Mouse (Mus musculus) kidney, embryonic 15.5 days (tissue): ENCODE data around the gene Nfkbiz. TPM values are rescaled to one million over a fixed set of nuclear protein-coding genes. Genes with fewer than 3 reads are reported as not detected.
"Not testable (repeated sequence)": the region's sequence is repeated elsewhere in the genome, so short reads cannot be mapped to it uniquely, and the experiment has no call there.

ENCODE experiments used
- ATAC-seq: fragments of 200-750 bp; cut with Nextera tagmentation; replicated peaks from 2 replicates; pipeline ENCODE4 v1.8.0; 2017; ENCODE audit warnings: moderate TSS enrichment; ENCODE audit not compliant: low FRiP score
- H3K27ac ChIP-seq: fragments of 300-500 bp; sonication (generic); 2 replicates; pipeline ENCODE4 v1.5.1; 2015; ENCODE audit warnings: mild to moderate bottlenecking, inconsistent platforms
- H3K27me3 ChIP-seq: fragments of 300-500 bp; sonication (generic); 2 replicates; pipeline ENCODE4 v1.6.1; 2015; ENCODE audit warnings: inconsistent platforms
- H3K36me3 ChIP-seq: fragments of 300-500 bp; sonication (generic); 2 replicates; pipeline ENCODE4 v1.6.1; 2015; ENCODE audit warnings: inconsistent platforms
- H3K4me1 ChIP-seq: fragments of 300-500 bp; sonication (generic); 2 replicates; pipeline ENCODE4 v1.6.1; 2015; ENCODE audit warnings: inconsistent platforms
- H3K4me2 ChIP-seq: fragments of 300-500 bp; sonication (generic); 2 replicates; pipeline ENCODE4 v1.6.1; 2015; ENCODE audit warnings: moderate library complexity, mild to moderate bottlenecking, inconsistent platforms
- H3K4me3 ChIP-seq: fragments of 300-500 bp; sonication (generic); replicated peaks from 2 replicates; pipeline ENCODE4 v1.5.1; 2015; ENCODE audit warnings: mild to moderate bottlenecking, inconsistent platforms
- H3K9ac ChIP-seq: fragments of 300-500 bp; sonication (generic); 2 replicates; pipeline ENCODE4 v1.6.1; 2015; ENCODE audit warnings: mild to moderate bottlenecking, inconsistent platforms
- H3K9me3 ChIP-seq: fragments of 300-500 bp; sonication (generic); replicated peaks from 2 replicates; pipeline ENCODE4 v1.6.1; 2016; ENCODE audit warnings: inconsistent platforms
- whole genome bisulfite sequencing: fragments of 180-500 bp; shearing (Covaris S2); methylation state at CpG from one replicate; pipeline ENCODE4 v1.1.7; 2015; ENCODE audit warnings: mixed read lengths; 5-methylcytosine and 5-hydroxymethylcytosine counted together
- polyA plus RNA-seq: library from polyadenylated mRNA; unstranded; fragments of >200 nt; fragmentation: Nextera tagmentation; extraction: Ambion mirVana; gene quantifications from 2 replicates; pipeline ENCODE4 v1.2.1, GENCODE M21; 2015

Gene Nfkbiz
- polyA plus RNA-seq, result 3.8 and 4.3 TPM in 2 replicates

DNA sequence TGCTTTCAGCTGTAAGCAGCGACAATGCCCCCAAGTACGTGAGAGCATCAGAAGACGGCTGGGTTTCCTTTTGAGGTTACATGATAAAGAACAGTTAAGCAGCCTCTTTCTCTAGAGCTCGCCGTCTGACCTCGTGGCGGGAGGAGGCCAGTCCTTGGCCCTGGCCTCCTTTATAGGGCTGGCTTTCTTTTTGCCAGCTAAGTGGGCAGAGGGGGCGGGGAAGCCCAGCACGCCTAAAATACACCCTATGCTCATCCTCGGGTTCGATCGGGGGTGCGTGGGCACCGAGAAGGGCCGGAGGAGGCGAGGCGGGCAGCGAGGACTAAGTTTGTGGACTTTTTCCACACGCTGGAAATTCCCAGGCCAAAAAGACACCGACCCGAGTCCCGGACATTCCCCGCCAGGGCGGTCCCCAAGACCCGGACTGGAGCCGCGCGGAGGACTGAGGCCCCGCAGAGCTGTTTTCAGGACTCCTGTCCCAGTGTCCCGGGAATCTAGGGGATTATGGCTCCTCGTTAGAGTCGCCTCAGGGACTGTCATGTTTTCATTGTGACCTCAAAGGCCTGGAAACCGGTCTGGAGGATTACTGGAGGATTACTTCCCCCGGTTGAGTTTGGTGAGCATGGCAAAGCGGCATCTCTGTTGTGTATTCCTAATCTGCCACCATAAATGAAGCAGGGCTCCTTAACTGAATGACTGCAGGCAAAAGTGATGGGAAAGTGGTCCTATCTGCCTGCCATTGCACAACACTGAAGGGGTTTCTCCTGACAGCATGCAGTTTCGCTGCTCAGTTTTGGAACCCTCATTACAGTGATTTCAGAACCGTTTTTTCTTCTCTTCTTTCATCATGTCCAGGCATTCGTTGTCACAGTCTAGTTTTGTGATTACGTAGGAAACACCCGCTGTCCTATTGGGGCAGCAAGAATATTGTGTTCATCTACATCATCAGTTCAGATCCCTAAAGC, at the start of gene Nfkbiz:
Gene Nfkbiz, minus strand, starts transcription at position 390 of the 965 bp plus-strand sequence.
- WGBS, result under 1% methylated on average over 40 of the region's 40 CpGs
- no peaks in the 10 kb centered on the region for H3K27me3 ChIP-seq
- peak; percentile 97 for ATAC-seq
- peak within 1 kb of the TSS; percentile 91 for H3K27ac ChIP-seq
- peak within 1 kb of the TSS; percentile 59 for H3K4me3 ChIP-seq
- peak within 1 kb of the TSS; percentile 71 for H3K9ac ChIP-seq
- peak within 1 kb of the TSS; percentile 60 for H3K4me2 ChIP-seq
- H3K9me3 ChIP-seq, result no peaks in the 10 kb centered on the region
- H3K4me1 ChIP-seq, result peaks cover 10% of the 10 kb centered on the region; the same call in 1 of the 2 replicates
- H3K36me3 ChIP-seq, result peaks cover 9% of the 10 kb centered on the region; the same call in 1 of the 2 replicates

DNA sequence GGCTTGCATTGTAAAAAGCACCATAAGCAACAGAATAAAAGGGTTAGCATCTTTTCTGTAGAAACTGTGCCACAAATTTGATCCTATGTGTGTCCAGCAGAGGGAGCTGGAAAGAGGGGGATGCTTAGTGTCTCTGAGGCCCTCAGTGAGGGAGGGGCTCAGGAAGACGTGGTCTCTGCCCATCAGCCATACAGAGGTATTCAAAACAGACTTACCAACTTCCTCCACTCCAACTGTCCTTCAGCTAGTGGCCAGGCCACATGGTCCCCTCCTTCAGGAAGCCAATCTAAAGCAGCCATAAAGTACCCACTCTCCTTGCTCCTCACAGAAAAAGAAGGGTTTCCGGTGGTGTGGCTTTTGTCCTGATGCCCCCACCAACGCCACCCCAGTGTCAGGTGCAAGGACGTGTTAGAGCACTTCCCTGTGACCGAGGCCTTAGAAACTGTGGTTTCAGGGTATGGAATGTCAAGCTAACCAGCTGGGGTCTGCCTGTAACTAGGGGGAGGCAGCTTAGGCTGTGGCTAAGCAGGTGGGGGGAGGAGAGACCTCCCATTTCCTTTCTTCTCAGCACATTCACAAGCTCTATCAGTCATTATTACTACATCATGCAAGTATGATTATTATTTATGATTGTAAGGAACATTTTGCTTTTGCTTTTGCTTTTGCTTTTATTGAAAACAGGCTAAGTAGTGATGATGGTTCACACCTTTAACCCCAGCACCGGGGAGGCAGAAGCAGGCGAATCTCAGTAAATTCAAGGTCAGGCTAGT, 49.3 kb upstream of the Nfkbiz start:
- no peaks in the 10 kb centered on the region for H3K9me3 ChIP-seq
- ATAC-seq, result no peak
- H3K36me3 ChIP-seq, result peaks cover 27% of the 10 kb centered on the region; the same call in 1 of the 2 replicates
- H3K27me3 ChIP-seq, result no peaks in the 10 kb centered on the region
- H3K27ac ChIP-seq, result no peak overlapping the region
- no peak overlapping the region for H3K4me2 ChIP-seq
- 68% methylated on average over 7 of the region's 7 CpGs for WGBS
- H3K9ac ChIP-seq, result no peak overlapping the region
- no peak overlapping the region for H3K4me3 ChIP-seq
- 0 out of 2 replicates have a peak, but pooled peaks cover 3% of the 10 kb centered on the region for H3K4me1 ChIP-seq

DNA sequence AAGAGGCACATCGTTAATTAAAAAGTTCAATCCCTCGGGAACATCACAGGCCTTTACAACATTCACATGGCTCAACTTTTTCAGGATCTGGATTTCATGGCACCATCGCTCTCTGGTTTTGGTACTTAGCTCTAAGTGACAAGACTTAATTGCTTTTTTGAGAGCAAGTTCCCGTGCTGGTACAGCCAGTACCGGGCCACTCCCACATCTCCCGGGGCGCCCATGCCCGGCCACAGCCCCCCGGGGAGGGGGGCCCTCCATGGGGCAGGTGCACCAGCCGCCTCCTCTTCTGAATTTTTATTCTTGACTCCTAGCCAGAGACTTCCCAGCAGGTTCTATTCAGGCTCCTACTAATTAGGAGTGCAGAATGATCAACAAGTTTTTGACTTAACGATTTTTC, 45.5 kb upstream of the Nfkbiz start:
- 74% methylated on average over 11 of the region's 11 CpGs for WGBS
- H3K36me3 ChIP-seq, result peaks cover 21% of the 10 kb centered on the region; the same call in 1 of the 2 replicates
- ATAC-seq, result no peak
- H3K4me2 ChIP-seq, result no peak overlapping the region
- no peak overlapping the region for H3K27ac ChIP-seq
- no peak overlapping the region for H3K9ac ChIP-seq
- no peaks in the 10 kb centered on the region for H3K9me3 ChIP-seq
- H3K27me3 ChIP-seq, result no peaks in the 10 kb centered on the region
- no peak overlapping the region for H3K4me3 ChIP-seq
- no peaks in the 10 kb centered on the region for H3K4me1 ChIP-seq

DNA sequence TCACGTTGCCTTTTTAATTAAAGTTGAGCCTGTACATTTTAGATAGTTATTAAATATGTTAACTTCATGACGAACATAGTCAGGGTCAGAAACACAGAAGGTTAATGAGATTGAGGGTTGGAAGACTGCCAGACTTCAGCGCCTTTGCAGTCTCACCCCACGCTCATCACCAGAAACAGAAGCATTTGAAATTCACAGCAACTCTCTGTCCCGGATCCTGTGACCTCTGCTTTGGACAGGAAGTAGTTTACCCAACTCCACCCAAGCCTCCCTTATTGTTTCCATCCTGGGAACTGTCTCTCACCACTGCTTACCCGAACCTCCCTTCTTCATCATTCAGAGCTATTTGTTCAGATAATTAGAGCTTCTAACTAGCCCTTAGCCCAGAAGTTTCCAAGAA, 37.3 kb upstream of the Nfkbiz start:
- WGBS, result 47% methylated on average over 6 of the region's 6 CpGs
- ATAC-seq, result no peak
- Histone ChIP-seq H3K4me1 (no peaks in the 10 kb centered on the region), H3K4me2 (no peak overlapping the region), H3K27me3 (no peaks in the 10 kb centered on the region), H3K36me3 (no peaks in the 10 kb centered on the region), H3K27ac (no peak overlapping the region), H3K9ac (no peak overlapping the region), H3K9me3 (no peaks in the 10 kb centered on the region), H3K4me3 (no peak overlapping the region)

DNA sequence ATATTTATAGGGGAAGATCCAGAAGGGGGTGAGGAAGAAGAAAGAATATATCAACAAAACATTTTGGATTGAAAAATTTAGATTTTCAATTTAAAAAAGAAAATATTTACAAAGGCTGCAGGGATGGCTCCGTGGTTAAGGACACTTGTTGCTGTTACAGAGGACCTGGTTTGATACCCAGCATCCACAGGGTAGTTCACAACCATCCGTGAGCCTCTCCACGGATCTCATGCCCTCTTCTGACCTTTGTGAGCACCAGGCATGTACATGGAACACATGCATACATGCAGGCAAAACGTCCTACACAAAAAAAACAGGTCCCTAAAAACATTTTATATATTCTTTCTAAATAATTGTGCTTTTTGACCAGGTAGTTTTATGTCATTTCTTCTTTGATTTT, 25.1 kb upstream of the Nfkbiz start:
- Histone ChIP-seq H3K4me2 (no peak overlapping the region), H3K27ac (no peak overlapping the region), H3K27me3 (no peaks in the 10 kb centered on the region), H3K36me3 (peaks cover 8% of the 10 kb centered on the region; the same call in 1 of the 2 replicates), H3K4me1 (no peaks in the 10 kb centered on the region), H3K9me3 (no peaks in the 10 kb centered on the region), H3K4me3 (no peak overlapping the region), H3K9ac (no peak overlapping the region)
- ATAC-seq, result no peak
- 69% methylated on average over 4 of the region's 4 CpGs for WGBS

DNA sequence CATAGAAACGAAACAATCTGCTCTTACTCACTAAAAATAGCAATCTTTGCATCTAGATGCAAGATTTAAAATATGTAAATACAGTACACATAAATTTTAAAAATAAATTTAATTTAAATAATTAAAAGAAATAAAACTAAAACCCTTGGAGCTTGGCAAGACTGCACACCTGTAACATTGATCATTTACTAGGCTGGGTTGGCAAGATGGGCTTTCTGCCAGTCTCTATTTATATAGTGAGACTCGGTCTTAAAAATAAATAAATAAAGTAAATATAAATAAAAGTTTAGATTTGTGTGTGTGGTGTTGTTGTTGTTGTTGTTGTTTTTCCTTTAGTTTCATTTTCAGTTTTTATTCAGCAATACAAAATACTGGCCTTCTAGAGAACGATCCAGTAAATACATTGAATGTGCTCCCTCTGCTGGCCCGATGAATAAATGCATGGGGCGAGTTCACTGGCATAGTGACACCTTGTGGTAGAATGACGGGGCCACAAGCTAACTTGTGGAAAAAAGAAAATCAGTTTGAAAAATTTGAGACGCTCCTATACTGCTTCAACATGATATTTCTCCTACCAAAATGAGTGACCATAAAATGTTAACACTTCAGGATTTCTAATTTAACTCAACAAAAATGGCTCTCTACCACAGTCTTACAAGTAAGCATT, 24.6 kb upstream of the Nfkbiz start:
- 28% methylated on average over 7 of the region's 7 CpGs for WGBS
- no peak overlapping the region for H3K9ac ChIP-seq
- no peak overlapping the region for H3K4me2 ChIP-seq
- peaks cover 8% of the 10 kb centered on the region; the same call in 1 of the 2 replicates for H3K36me3 ChIP-seq
- no peaks in the 10 kb centered on the region for H3K9me3 ChIP-seq
- no peaks in the 10 kb centered on the region for H3K4me1 ChIP-seq
- H3K4me3 ChIP-seq, result no peak overlapping the region
- H3K27ac ChIP-seq, result no peak overlapping the region
- no peak for ATAC-seq
- no peaks in the 10 kb centered on the region for H3K27me3 ChIP-seq

DNA sequence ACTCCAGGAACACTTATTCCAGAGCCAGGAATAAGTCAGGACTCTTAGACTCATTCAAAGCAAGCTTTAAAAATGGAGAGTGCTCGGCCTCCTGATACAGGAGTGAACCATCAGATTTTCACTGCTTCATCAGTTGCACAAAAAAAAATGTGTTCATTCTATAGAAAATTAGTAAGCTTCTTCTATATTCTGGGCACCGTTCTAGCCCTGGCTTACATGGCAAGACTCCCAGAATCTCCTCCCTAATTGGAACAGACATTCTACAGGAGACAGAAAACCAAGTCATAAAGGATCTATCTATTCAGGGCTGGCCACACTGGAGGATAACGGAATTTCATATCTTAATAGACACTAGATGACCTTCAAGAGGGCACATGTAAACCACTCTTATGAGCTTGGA, 22.4 kb upstream of the Nfkbiz start:
- no peak overlapping the region for H3K4me3 ChIP-seq
- no peak overlapping the region for H3K9ac ChIP-seq
- no peak for ATAC-seq
- H3K4me2 ChIP-seq, result no peak overlapping the region
- 85% methylated on average over 3 of the region's 3 CpGs for WGBS
- no peak overlapping the region for H3K27ac ChIP-seq
- H3K9me3 ChIP-seq, result 0 out of 2 replicates have a peak, but pooled peaks cover 5% of the 10 kb centered on the region
- no peaks in the 10 kb centered on the region for H3K4me1 ChIP-seq
- no peaks in the 10 kb centered on the region for H3K27me3 ChIP-seq
- peaks cover 13% of the 10 kb centered on the region; the same call in 1 of the 2 replicates for H3K36me3 ChIP-seq

DNA sequence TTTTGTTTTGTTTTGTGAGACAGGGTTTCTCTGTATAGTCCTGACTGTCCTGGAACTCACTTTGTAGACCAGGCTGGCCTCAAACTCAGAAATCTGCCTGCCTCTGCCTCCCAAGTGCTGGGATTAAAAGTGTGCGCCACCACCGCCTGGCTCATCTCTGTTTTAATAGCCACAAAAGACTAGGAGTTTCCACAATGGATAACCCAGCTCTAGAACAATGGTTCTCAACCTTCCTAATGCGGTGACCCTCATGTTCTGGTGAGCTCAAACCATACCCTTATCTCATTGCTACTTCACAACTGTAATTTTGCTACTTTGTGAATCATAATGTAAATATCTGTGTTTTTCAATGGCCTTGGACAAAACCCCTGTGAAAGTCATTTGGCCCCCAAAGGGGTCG, 20.7 kb upstream of the Nfkbiz start:
- H3K27ac ChIP-seq, H3K4me3 ChIP-seq, H3K4me2 ChIP-seq, H3K4me1 ChIP-seq, H3K9me3 ChIP-seq, ATAC-seq, H3K36me3 ChIP-seq, H3K27me3 ChIP-seq, H3K9ac ChIP-seq: not testable (repeated sequence)
- 94% methylated on average over 4 of the region's 4 CpGs for WGBS

DNA sequence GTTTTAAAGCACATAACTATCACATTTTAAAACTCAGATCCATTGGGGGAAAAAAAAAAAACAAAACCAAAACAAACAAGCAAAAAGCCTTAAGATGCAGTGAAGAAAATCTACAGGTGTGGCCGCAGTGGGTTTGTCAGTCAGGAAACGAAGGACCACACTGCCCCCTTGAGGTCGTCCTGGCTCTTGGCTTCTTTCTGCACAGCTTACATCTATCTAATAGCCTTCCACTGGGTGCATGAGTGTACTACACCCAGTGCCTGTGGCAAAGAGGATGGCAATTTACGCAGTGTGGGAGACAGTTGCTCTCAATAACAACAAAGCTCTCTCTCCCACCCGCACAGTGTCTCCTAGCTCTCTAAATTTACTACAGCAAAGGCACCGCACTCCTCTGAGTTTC, 19.8 kb upstream of the Nfkbiz start:
- ATAC-seq, result 0 out of 2 replicates have a peak, but pooled peaks have one; percentile 33
- peaks cover 6% of the 10 kb centered on the region; the same call in 1 of the 2 replicates for H3K36me3 ChIP-seq
- H3K4me2 ChIP-seq, result no peak overlapping the region
- H3K27me3 ChIP-seq, result no peaks in the 10 kb centered on the region
- 64% methylated on average over 6 of the region's 6 CpGs for WGBS
- no peaks in the 10 kb centered on the region for H3K4me1 ChIP-seq
- H3K27ac ChIP-seq, result no peak overlapping the region
- no peak overlapping the region for H3K9ac ChIP-seq
- H3K9me3 ChIP-seq, result 0 out of 2 replicates have a peak, but pooled peaks cover 5% of the 10 kb centered on the region
- no peak overlapping the region for H3K4me3 ChIP-seq

DNA sequence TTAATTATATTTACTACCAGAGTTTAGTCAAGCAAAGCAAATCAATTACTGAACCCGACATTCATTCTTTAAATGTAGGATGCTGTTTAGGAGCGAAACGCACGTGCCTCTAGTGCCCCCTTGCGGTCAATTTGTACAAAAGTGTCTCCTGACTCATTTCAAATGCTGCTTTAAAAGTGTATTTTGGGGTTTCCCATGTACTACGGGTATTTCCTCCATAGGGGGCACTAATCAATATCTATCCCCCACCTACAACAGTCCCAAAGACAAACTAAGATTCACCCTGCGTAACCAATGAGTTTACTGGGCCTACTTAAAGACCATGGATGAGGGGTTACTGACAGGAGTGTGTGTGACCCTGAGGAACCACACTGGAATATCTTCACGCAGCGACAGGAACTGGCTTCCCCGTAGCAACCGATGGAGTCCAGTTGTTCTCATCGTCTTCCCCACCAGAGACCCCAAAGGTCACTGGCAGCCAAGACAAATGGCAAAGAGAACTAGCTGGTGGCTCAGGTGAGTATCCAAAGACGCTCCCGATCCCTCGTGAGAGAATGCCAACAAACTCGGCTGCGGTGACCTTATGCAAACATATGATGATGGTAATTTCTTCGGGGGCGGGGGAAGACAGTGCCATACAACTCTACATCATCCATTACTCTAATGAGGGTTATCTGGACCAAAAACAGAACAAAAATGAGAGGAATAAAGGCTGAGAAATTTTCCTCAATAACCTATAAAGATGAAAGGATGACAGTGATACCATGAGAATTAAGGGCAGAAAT, 14.4 kb upstream of the Nfkbiz start:
- no peak overlapping the region for H3K4me3 ChIP-seq
- 51% methylated on average over 19 of the region's 19 CpGs for WGBS
- peak; percentile 76 for ATAC-seq
- H3K27ac ChIP-seq, result no peak overlapping the region
- H3K36me3 ChIP-seq, result peaks cover 12% of the 10 kb centered on the region; the same call in 1 of the 2 replicates
- 0 out of 2 replicates have a peak, but pooled peaks cover 5% of the 10 kb centered on the region for H3K9me3 ChIP-seq
- H3K27me3 ChIP-seq, result no peaks in the 10 kb centered on the region
- H3K4me2 ChIP-seq, result no peak overlapping the region
- 0 out of 2 replicates have a peak, but pooled peaks cover 2% of the 10 kb centered on the region for H3K4me1 ChIP-seq
- H3K9ac ChIP-seq, result no peak overlapping the region

DNA sequence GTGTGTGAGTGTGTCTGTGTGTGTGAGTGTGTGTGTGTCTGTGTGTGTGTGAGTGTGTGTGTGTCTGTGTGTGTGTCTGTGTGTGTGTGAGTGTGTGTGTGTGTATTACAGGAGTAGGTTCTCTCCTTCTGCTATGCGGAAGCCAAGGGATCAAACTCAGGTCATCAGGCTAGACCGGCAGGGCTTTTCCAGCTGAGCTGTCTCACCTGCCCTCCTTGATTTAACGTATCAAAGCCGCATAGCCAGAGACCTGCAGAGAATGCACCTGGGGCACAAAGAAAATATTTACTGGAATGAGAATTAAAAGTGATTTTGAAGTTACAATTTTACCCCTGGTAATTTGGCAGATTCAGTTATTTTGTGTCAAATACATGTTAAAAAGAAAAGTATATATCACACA, 13.8 kb upstream of the Nfkbiz start:
- peak; percentile 69 for ATAC-seq
- Histone ChIP-seq H3K4me3 (no peak overlapping the region), H3K9me3 (0 out of 2 replicates have a peak, but pooled peaks cover 5% of the 10 kb centered on the region), H3K27ac (no peak overlapping the region), H3K27me3 (no peaks in the 10 kb centered on the region), H3K36me3 (peaks cover 12% of the 10 kb centered on the region; the same call in 1 of the 2 replicates), H3K4me2 (no peak overlapping the region), H3K9ac (no peak overlapping the region), H3K4me1 (0 out of 2 replicates have a peak, but pooled peaks cover 2% of the 10 kb centered on the region)
- WGBS, result 21% methylated on average over 4 of the region's 4 CpGs
